Mouse (Mus musculus): ENCODE measurements at regions not wholly inside any gene's neighbourhood (a gene's known extent, or its start where the extent isn't known, plus 50 kb on each side); places are given as distances from the start of the nearest gene placed in this dataset.

- no peak for TF ChIP-seq CTCF (IDR thresholded peaks at IDR 0.05; ENCODE audit: low read depth)
- 62% methylated on average over 7 of the region's 7 CpGs for WGBS
- Histone ChIP-seq H3K27ac (ENCODE audit: low read depth) (no peak overlapping the region), H3K4me2 (no peak overlapping the region), H3K27me3 (ENCODE audit: insufficient read depth, low read length) (no peaks in the 10 kb centered on the region), H3K36me3 (ENCODE audit: insufficient read depth) (no peaks in the 10 kb centered on the region), H3K4me1 (ENCODE audit: insufficient read depth) (peaks cover 3% of the 10 kb centered on the region; the same call in 1 of the 2 replicates), H3K4me3 (ENCODE audit: low read depth, low read length) (no peak overlapping the region), H3K9me3 (ENCODE audit: low read depth, low read length) (no peaks in the 10 kb centered on the region), H3K9ac (no peak overlapping the region)
- ATAC-seq (ENCODE audit: insufficient read depth) (peak; percentile 47; the same call in 1 of the 2 replicates), DNase-seq (peak; percentile 54)
Measured at GRCm38 (mm10) chr13:60282543-60283251, 105.5 kb upstream of the Gas1 start.

GRCm38 (mm10) chr13:60286525-60287224, 109.5 kb upstream of the Gas1 start:
- ATAC-seq (ENCODE audit: insufficient read depth) (no peak), DNase-seq (no peak)
- WGBS = 32% methylated on average over 11 of the region's 11 CpGs
- Histone ChIP-seq H3K9ac (no peak overlapping the region), H3K4me2 (no peak overlapping the region), H3K27ac (ENCODE audit: low read depth) (no peak overlapping the region), H3K4me1 (ENCODE audit: insufficient read depth) (peaks cover 3% of the 10 kb centered on the region; the same call in 1 of the 2 replicates), H3K4me3 (ENCODE audit: low read depth, low read length) (no peak overlapping the region), H3K27me3 (ENCODE audit: insufficient read depth, low read length) (no peaks in the 10 kb centered on the region), H3K36me3 (ENCODE audit: insufficient read depth) (no peaks in the 10 kb centered on the region), H3K9me3 (ENCODE audit: low read depth, low read length) (no peaks in the 10 kb centered on the region)
- TF ChIP-seq CTCF (IDR thresholded peaks at IDR 0.05; ENCODE audit: low read depth) = no peak

- 45% methylated on average over 3 of the region's 3 CpGs for WGBS
- no peak for ATAC-seq (ENCODE audit: insufficient read depth)
Measured at GRCm38 (mm10) chr13:60289650-60290049, 112.5 kb upstream of the Gas1 start.

GRCm38 (mm10) chr13:60290820-60291219, 113.7 kb upstream of the Gas1 start:
- peaks cover 3% of the 10 kb centered on the region; the same call in 1 of the 2 replicates for H3K4me1 ChIP-seq (ENCODE audit: insufficient read depth)
- TF ChIP-seq CTCF (IDR thresholded peaks at IDR 0.05; ENCODE audit: low read depth) = no peak

More at GRCm38 (mm10) chr13:60289650-60290049, 112.5 kb upstream of the Gas1 start:
- no peak overlapping the region for H3K4me3 ChIP-seq (ENCODE audit: low read depth, low read length)
- no peak for TF ChIP-seq CTCF (IDR thresholded peaks at IDR 0.05; ENCODE audit: low read depth)
- H3K4me2 ChIP-seq = no peak overlapping the region
- H3K9ac ChIP-seq = no peak overlapping the region
- H3K9me3 ChIP-seq (ENCODE audit: low read depth, low read length) = no peaks in the 10 kb centered on the region
- no peaks in the 10 kb centered on the region for H3K27me3 ChIP-seq (ENCODE audit: insufficient read depth, low read length)
- H3K4me1 ChIP-seq (ENCODE audit: insufficient read depth) = peaks cover 3% of the 10 kb centered on the region; the same call in 1 of the 2 replicates
- no peak for DNase-seq
- no peaks in the 10 kb centered on the region for H3K36me3 ChIP-seq (ENCODE audit: insufficient read depth)
- no peak overlapping the region for H3K27ac ChIP-seq (ENCODE audit: low read depth)

GRCm38 (mm10) chr13:60291344-60291743, 114.2 kb upstream of the Gas1 start:
- Histone ChIP-seq H3K4me3 (ENCODE audit: low read depth, low read length) (no peak overlapping the region), H3K4me2 (no peak overlapping the region), H3K27me3 (ENCODE audit: insufficient read depth, low read length) (no peaks in the 10 kb centered on the region), H3K9me3 (ENCODE audit: low read depth, low read length) (no peaks in the 10 kb centered on the region), H3K9ac (no peak overlapping the region), H3K4me1 (ENCODE audit: insufficient read depth) (peaks cover 7% of the 10 kb centered on the region; the same call in 1 of the 2 replicates), H3K36me3 (ENCODE audit: insufficient read depth) (no peaks in the 10 kb centered on the region), H3K27ac (ENCODE audit: low read depth) (no peak overlapping the region)
- DNase-seq = no peak
- ATAC-seq (ENCODE audit: insufficient read depth) = no peak
- TF ChIP-seq CTCF (IDR thresholded peaks at IDR 0.05; ENCODE audit: low read depth) = no peak
- WGBS = 89% methylated on average over 3 of the region's 3 CpGs

More at GRCm38 (mm10) chr13:60290820-60291219, 113.7 kb upstream of the Gas1 start:
- no peak overlapping the region for H3K4me2 ChIP-seq
- H3K9me3 ChIP-seq (ENCODE audit: low read depth, low read length) = no peaks in the 10 kb centered on the region
- no peak overlapping the region for H3K27ac ChIP-seq (ENCODE audit: low read depth)
- H3K4me3 ChIP-seq (ENCODE audit: low read depth, low read length) = no peak overlapping the region
- H3K36me3 ChIP-seq (ENCODE audit: insufficient read depth) = no peaks in the 10 kb centered on the region
- H3K9ac ChIP-seq = no peak overlapping the region
- H3K27me3 ChIP-seq (ENCODE audit: insufficient read depth, low read length) = no peaks in the 10 kb centered on the region
- no peak for DNase-seq
- ATAC-seq (ENCODE audit: insufficient read depth) = no peak
- 67% methylated on average over 4 of the region's 4 CpGs for WGBS

- no peaks in the 10 kb centered on the region for H3K27me3 ChIP-seq (ENCODE audit: insufficient read depth, low read length)
- H3K4me1 ChIP-seq (ENCODE audit: insufficient read depth) = peaks cover 9% of the 10 kb centered on the region; the same call in 1 of the 2 replicates
- no peak overlapping the region for H3K27ac ChIP-seq (ENCODE audit: low read depth)
- no peaks in the 10 kb centered on the region for H3K36me3 ChIP-seq (ENCODE audit: insufficient read depth)
- TF ChIP-seq CTCF (IDR thresholded peaks at IDR 0.05; ENCODE audit: low read depth) = peak; percentile 47; the same call in 1 of the 2 replicates
- DNase-seq (peak; percentile 36), ATAC-seq (ENCODE audit: insufficient read depth) (peak; percentile 56; the same call in 1 of the 2 replicates)
- no peak overlapping the region for H3K4me3 ChIP-seq (ENCODE audit: low read depth, low read length)
- no peaks in the 10 kb centered on the region for H3K9me3 ChIP-seq (ENCODE audit: low read depth, low read length)
- H3K4me2 ChIP-seq = no peak overlapping the region
- 46% methylated on average over 13 of the region's 13 CpGs for WGBS
- H3K9ac ChIP-seq = no peak overlapping the region
Measured at GRCm38 (mm10) chr13:60296201-60296895, 119.2 kb upstream of the Gas1 start.

Measured in lung, embryonic 14.5 days (tissue).